Mouse (Mus musculus): Measurements from ENCODE around the gene Daxx. TPM values are rescaled to one million over a fixed set of nuclear protein-coding genes. Genes with fewer than 3 reads are reported as not detected.

Gene Daxx
- polyA plus RNA-seq, 1 experiment from 2014 or later, result 51.7 TPM

- no peaks in the 10 kb centered on the region for H3K9me3 ChIP-seq (replicated peaks)
- peaks cover 47% of the 10 kb centered on the region for H3K4me1 ChIP-seq
- no peaks in the 10 kb centered on the region for H3K27me3 ChIP-seq
- H3K4me3 ChIP-seq (replicated peaks), result peak within 1 kb of the TSS; percentile 57
- peak within 1 kb of the TSS; percentile 78 for H3K27ac ChIP-seq (replicated peaks)
- under 1% methylated on average over 34 of the region's 34 CpGs for WGBS
- peak within 1 kb of the TSS; percentile 68 for H3K4me2 ChIP-seq (replicated peaks)
- peak within 1 kb of the TSS; percentile 35 for H3K9ac ChIP-seq
- peaks cover 48% of the 10 kb centered on the region for H3K36me3 ChIP-seq
- ATAC-seq (ENCODE audit: insufficient number of reproducible peaks, low FRiP score, low TSS enrichment, low read depth), result peak; percentile 89
These were observed 6.5 kb downstream of the Daxx start, which contains the start of the genes Tapbp and Zbtb22 for GRCm38 (mm10) chr17:33915671-33916250. TSS of gene Tapbp (plus strand) at chr17:33915899. TSS of gene Zbtb22 (plus strand) at chr17:33915904.

- H3K36me3 ChIP-seq, result peaks cover 43% of the 10 kb centered on the region
- 1% methylated on average over 20 of the region's 20 CpGs for WGBS
- no peaks in the 10 kb centered on the region for H3K9me3 ChIP-seq (replicated peaks)
- peak; percentile 26 for ATAC-seq (ENCODE audit: insufficient number of reproducible peaks, low FRiP score, low TSS enrichment, low read depth)
- H3K9ac ChIP-seq, result peak overlapping the region; percentile 35
- peak overlapping the region; percentile 78 for H3K27ac ChIP-seq (replicated peaks)
- peak overlapping the region; percentile 68 for H3K4me2 ChIP-seq (replicated peaks)
- H3K27me3 ChIP-seq, result no peaks in the 10 kb centered on the region
- H3K4me3 ChIP-seq (replicated peaks), result peak overlapping the region; percentile 57
- peaks cover 42% of the 10 kb centered on the region for H3K4me1 ChIP-seq
These were observed 7.1 kb downstream of the Daxx start for GRCm38 (mm10) chr17:33916294-33916693.

GRCm38 (mm10) chr17:33916847-33917655 lies 7.8 kb downstream of the Daxx start:
- Histone ChIP-seq H3K4me2 (replicated peaks) (peak overlapping the region; percentile 68), H3K4me3 (replicated peaks) (peak overlapping the region; percentile 57), H3K36me3 (peaks cover 35% of the 10 kb centered on the region), H3K27me3 (no peaks in the 10 kb centered on the region), H3K27ac (replicated peaks) (no peak overlapping the region), H3K4me1 (peaks cover 34% of the 10 kb centered on the region), H3K9me3 (replicated peaks) (no peaks in the 10 kb centered on the region), H3K9ac (peak overlapping the region; percentile 35)
- ATAC-seq (ENCODE audit: insufficient number of reproducible peaks, low FRiP score, low TSS enrichment, low read depth), result no peak
- 73% methylated on average over 31 of the region's 31 CpGs for WGBS

- Histone ChIP-seq H3K4me3 (replicated peaks) (0 out of 2 replicates have a peak overlapping the region, but pooled peaks have one; percentile 66), H3K27ac (replicated peaks) (no peak overlapping the region), H3K4me2 (replicated peaks) (no peak overlapping the region), H3K27me3 (no peaks in the 10 kb centered on the region), H3K36me3 (peaks cover 29% of the 10 kb centered on the region), H3K9me3 (replicated peaks) (no peaks in the 10 kb centered on the region), H3K9ac (no peak overlapping the region), H3K4me1 (peaks cover 34% of the 10 kb centered on the region)
- WGBS, result 80% methylated on average over 18 of the region's 18 CpGs
- no peak for ATAC-seq (ENCODE audit: insufficient number of reproducible peaks, low FRiP score, low TSS enrichment, low read depth)
These were observed 8.6 kb downstream of the Daxx start for GRCm38 (mm10) chr17:33917656-33918292.

GRCm38 (mm10) chr17:33918293-33919203 lies 9.3 kb downstream of the Daxx start:
- Histone ChIP-seq H3K4me1 (peaks cover 34% of the 10 kb centered on the region), H3K27me3 (no peaks in the 10 kb centered on the region), H3K9me3 (replicated peaks) (no peaks in the 10 kb centered on the region), H3K4me3 (replicated peaks) (peak overlapping the region; percentile 66), H3K4me2 (replicated peaks) (peak overlapping the region; percentile 90), H3K27ac (replicated peaks) (peak overlapping the region; percentile 76), H3K9ac (no peak overlapping the region), H3K36me3 (peaks cover 23% of the 10 kb centered on the region)
- WGBS, result 54% methylated on average over 37 of the region's 37 CpGs
- no peak for ATAC-seq (ENCODE audit: insufficient number of reproducible peaks, low FRiP score, low TSS enrichment, low read depth)

GRCm38 (mm10) chr17:33919351-33920281 lies 10.4 kb downstream of the Daxx start:
- no peaks in the 10 kb centered on the region for H3K27me3 ChIP-seq
- peaks cover 33% of the 10 kb centered on the region for H3K4me1 ChIP-seq
- no peaks in the 10 kb centered on the region for H3K9me3 ChIP-seq (replicated peaks)
- H3K9ac ChIP-seq, result peak overlapping the region; percentile 39
- H3K36me3 ChIP-seq, result peaks cover 15% of the 10 kb centered on the region; the same call in 1 of the 2 replicates
- under 1% methylated on average over 52 of the region's 52 CpGs for WGBS
- H3K27ac ChIP-seq (replicated peaks), result peak overlapping the region; percentile 76
- peak overlapping the region; percentile 90 for H3K4me2 ChIP-seq (replicated peaks)
- no peak for ATAC-seq (ENCODE audit: insufficient number of reproducible peaks, low FRiP score, low TSS enrichment, low read depth)
- H3K4me3 ChIP-seq (replicated peaks), result peak overlapping the region; percentile 66

- H3K27ac ChIP-seq (replicated peaks), result peak overlapping the region; percentile 76
- H3K9ac ChIP-seq, result peak overlapping the region; percentile 39
- under 1% methylated on average over 36 of the region's 36 CpGs for WGBS
- H3K9me3 ChIP-seq (replicated peaks), result no peaks in the 10 kb centered on the region
- ATAC-seq (ENCODE audit: insufficient number of reproducible peaks, low FRiP score, low TSS enrichment, low read depth), result peak; percentile 11
- peak overlapping the region; percentile 90 for H3K4me2 ChIP-seq (replicated peaks)
- no peaks in the 10 kb centered on the region for H3K27me3 ChIP-seq
- peak overlapping the region; percentile 66 for H3K4me3 ChIP-seq (replicated peaks)
- peaks cover 10% of the 10 kb centered on the region; the same call in 1 of the 2 replicates for H3K36me3 ChIP-seq
- H3K4me1 ChIP-seq, result peaks cover 24% of the 10 kb centered on the region
These were observed 11.3 kb downstream of the Daxx start for GRCm38 (mm10) chr17:33920282-33921097.

GRCm38 (mm10) chr17:33921361-33921760 lies 12.1 kb downstream of the Daxx start:
- no peak for ATAC-seq (ENCODE audit: insufficient number of reproducible peaks, low FRiP score, low TSS enrichment, low read depth)
- WGBS, result 79% methylated on average over 7 of the region's 7 CpGs
- 0 out of 2 replicates have a peak overlapping the region, but pooled peaks have one; percentile 66 for H3K4me3 ChIP-seq (replicated peaks)

GRCm38 (mm10) chr17:33924577-33925283 lies 15.5 kb downstream of the Daxx start:
- Histone ChIP-seq H3K4me3 (replicated peaks) (no peak overlapping the region), H3K9ac (no peak overlapping the region), H3K27ac (replicated peaks) (no peak overlapping the region), H3K9me3 (replicated peaks) (no peaks in the 10 kb centered on the region), H3K4me1 (peaks cover 11% of the 10 kb centered on the region), H3K27me3 (no peaks in the 10 kb centered on the region), H3K36me3 (peaks cover 9% of the 10 kb centered on the region; the same call in 1 of the 2 replicates), H3K4me2 (replicated peaks) (no peak overlapping the region)
- ATAC-seq (ENCODE audit: insufficient number of reproducible peaks, low FRiP score, low TSS enrichment, low read depth), result no peak
- 88% methylated on average over 10 of the region's 10 CpGs for WGBS

More at GRCm38 (mm10) chr17:33921361-33921760, 12.1 kb downstream of the Daxx start:
- H3K4me2 ChIP-seq (replicated peaks), result no peak overlapping the region
- peaks cover 10% of the 10 kb centered on the region; the same call in 1 of the 2 replicates for H3K36me3 ChIP-seq
- no peak overlapping the region for H3K9ac ChIP-seq
- no peaks in the 10 kb centered on the region for H3K9me3 ChIP-seq (replicated peaks)
- H3K27ac ChIP-seq (replicated peaks), result no peak overlapping the region
- H3K27me3 ChIP-seq, result no peaks in the 10 kb centered on the region
- H3K4me1 ChIP-seq, result peaks cover 22% of the 10 kb centered on the region
